In genomic region chr3:28332316-28332715, GRCm38 (mm10) we compare ENCODE assay signal across 13 mouse cellular contexts.
"Had no signal": no experiment of that assay in that cellular context is flagged by ENCODE, and none has a peak within 500 bp of the region (broad histone marks: within the 10 kb centered on the region; RNA-seq: fewer than 3 reads in every experiment).

No protein-coding gene starts in this region.

- H3K9ac ChIP-seq: limb, embryonic 15.5 days; liver, embryonic 12.5 days had no signal

- H3K4me2 ChIP-seq: limb, embryonic 15.5 days; liver, embryonic 12.5 days had no signal

- H3K4me3 ChIP-seq: limb, embryonic 15.5 days; liver, embryonic 12.5 days had no signal

- H3K9me3 ChIP-seq: limb, embryonic 15.5 days; liver, embryonic 12.5 days had no signal

- DNase-seq: kidney, adult 11 months; kidney, adult 9 months; kidney, postnatal 36 days; layer of hippocampus, adult 9-11 months; layer of hippocampus, postnatal 36 days; right cerebral cortex, postnatal 4 days; spleen, adult 18-20 months; thymus, adult 2 months; thymus, postnatal 25 days had no signal

- H3K27ac ChIP-seq: kidney, postnatal 0 days; limb, embryonic 15.5 days; liver, embryonic 12.5 days had no signal

- ATAC-seq: liver, embryonic 12.5 days; midbrain, embryonic 16.5 days had no signal

- H3K36me3 ChIP-seq: limb, embryonic 15.5 days; liver, embryonic 12.5 days had no signal

- H3K4me1 ChIP-seq: limb, embryonic 15.5 days; liver, embryonic 12.5 days had no signal

- H3K27me3 ChIP-seq: limb, embryonic 15.5 days; liver, embryonic 12.5 days had no signal
